Mouse (Mus musculus) B cell, adult 2 months (primary cell): ENCODE data around the gene Prss37.

Source experiments
- DNase-seq, 2 experiments: peaks; one replicate each; pipeline ENCODE4 v3.0.0; 2022

The Prss37 gene

DNA sequence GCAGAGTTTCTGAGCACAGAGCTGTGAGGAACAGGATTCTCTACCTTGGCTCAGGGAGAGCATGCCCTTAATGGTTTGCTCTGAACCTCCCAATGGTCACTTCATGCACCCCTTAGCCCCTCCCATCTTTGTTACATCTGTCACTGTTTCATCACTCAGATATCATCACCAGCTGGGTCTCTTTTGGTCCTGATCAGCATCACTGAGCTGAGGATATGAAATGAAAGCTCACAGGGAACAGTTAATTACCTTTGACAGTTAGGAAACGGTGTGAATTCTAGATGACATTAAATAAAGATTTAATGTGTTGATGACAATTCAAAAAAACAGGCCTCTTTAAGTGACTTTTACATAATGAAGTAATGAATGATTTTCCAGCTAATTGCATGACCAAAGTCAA lies at the start of gene Prss37:
Prss37 (minus strand) TSS at position 101 of the 400 bp plus-strand sequence.
- no peak for DNase-seq

DNA sequence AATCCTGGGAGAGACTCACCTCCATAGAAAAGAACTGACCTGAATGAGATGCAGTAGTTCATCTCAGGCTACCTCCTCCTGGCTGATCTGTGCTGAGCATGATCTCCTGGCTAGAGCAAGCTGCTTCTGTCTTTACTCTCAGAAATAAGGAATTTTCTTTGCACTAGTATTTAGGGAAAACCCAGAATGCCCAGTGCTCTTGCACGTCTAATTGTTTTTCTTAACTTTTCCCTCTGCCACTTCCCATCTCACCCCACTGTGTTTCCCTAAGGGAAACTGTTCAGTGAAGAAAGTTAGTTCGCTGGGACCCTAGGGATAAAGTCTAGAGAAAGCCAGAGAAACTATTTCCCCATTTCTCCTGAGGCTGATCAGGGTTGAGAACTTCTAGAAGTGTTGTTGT lies 35.6 kb upstream of the Prss37 start, which contains the start of gene Olfr461:
Olfr461 (minus strand) TSS at position 101 of the 400 bp plus-strand sequence.
- DNase-seq: no peak

DNA sequence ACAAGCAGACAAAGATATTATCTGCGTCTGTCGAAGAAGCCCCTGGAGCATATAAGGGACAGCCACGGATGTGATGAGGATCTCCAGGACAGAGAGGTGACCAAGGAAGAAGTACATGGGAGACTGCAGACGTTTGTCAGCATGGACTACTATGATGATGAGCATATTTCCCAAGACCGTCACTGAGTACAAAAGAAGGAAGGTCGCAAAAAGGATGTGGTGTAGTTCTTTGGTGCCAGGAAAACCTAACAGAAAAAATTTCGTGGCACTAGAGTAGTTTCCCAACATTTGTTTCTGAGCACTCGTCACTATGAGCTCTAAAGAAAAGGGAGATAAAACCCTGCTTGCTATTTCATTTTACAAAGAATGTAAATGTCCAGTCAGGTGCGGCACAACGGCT lies 25.4 kb upstream of the Prss37 start:
- no peak for DNase-seq

GRCm38 (mm10) chr6:40493229-40493628 lies 26.1 kb downstream of the Prss37 start, which contains the start of gene Tas2r108:
TSS of gene Tas2r108 (plus strand) at chr6:40493529.
- DNase-seq: no peak

DNA sequence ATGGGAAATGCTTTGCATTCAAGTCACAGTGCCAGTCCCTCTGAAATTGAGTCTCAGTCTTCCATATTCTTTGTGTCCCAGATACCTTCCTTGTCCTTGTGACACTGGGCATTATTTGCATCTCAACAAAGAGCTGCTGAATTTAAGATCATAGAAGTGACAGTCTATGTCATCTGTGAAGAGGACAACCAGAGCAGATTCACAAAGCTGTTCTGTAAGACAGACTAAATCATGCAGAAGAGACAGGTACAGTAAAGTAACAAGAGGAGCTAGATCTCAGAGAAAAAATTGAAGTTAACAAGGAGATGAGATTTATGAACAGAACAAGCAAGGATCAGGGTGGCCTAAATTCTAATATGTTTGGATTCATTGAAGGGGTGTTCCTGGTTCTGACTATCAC lies 28.4 kb downstream of the Prss37 start, which contains the start of gene Tas2r137:
Tas2r137 (plus strand) TSS at position 301 of the 400 bp plus-strand sequence.
- DNase-seq: no peak

- DNase-seq: no peak
Measured at GRCm38 (mm10) chr6:40482318-40482717, 37.0 kb downstream of the Prss37 start.

- DNase-seq: no peak
Measured at GRCm38 (mm10) chr6:40479705-40480104, 39.6 kb downstream of the Prss37 start.

DNA sequence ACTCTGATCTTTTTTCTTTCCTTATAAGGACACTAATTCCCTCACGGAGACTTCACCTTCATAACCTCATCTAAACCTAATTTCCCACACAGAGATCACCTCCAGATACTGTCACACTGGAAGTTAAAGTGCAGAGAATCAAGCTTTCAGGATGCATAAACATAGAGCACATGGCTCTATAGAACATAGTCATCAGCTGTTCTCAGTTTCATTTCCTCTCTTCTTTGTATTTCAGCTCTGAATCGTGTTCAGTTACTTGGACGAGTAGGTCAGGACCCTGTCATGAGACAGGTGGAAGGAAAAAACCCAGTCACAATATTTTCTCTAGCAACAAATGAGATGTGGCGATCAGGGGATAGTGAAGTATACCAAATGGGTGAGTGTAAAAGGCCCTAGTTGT lies 43.2 kb downstream of the Prss37 start:
- peak; percentile 20 to 28 for DNase-seq

DNA sequence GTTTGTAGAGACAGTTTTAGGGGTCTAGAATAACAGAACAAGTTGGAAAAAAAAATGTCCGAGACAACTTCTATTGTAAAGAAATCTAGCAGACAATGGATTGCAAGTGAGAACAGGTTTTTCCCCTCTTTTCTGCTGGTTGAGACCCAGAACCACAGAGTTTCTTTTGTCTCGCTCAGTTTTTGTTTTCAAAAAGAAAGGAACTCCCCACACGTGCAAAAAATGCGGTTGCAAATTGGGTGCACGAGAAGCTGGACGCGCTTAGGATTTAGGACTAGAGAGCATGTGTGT lies 47.6 kb downstream of the Prss37 start:
- no peak for DNase-seq

DNA sequence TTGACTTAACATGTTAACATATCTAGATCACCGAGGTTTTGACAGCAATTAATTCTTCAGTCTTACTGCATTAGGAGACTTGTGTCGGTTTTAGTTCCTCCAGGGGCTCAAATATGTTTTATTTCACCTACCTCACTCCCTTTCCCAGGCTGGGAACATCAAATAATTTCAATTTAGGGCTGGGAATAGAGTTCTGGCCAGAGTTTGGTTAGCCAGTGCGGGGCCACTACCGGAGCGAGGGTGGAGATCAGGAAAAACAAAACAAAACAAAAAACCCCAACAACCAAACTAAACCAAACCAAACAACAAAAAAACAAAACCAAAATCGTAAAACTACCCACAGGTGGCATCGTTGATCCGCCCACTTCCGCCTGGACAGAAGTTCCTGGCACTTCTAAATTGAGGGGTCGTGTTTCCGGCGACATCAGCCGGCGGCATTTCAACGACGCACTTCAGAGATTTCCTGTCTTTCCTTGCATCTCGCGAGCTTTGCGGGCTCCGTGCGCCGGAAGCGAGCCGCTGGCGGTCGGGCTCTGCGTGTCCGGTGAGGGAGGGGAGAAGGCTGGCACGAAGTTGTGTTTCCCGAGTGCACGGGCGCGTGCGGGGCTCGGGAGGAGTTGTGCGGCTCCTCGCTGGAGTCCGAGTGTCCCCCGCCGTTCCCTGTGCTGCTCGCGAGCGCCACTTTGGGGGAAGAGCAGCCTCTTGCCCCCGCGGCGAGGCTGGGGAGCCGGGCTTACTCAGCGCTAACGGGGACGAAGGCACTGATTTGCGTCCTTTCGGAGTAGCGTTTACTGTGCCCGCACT lies 48.2 kb downstream of the Prss37 start, which contains the start of gene Ssbp1:
Ssbp1 (plus strand) TSS at position 437 of the 804 bp plus-strand sequence.
- DNase-seq: peak; percentile 93 to 94

- DNase-seq: peak; percentile 46 to 53
Measured at GRCm38 (mm10) chr6:40465710-40466109, 53.6 kb downstream of the Prss37 start.
